Mouse (Mus musculus) megakaryocyte, embryonic 14.5 days (primary cell): Measurements from ENCODE around the gene Tbck. TPM values are rescaled to one million over a fixed set of nuclear protein-coding genes. Genes with fewer than 3 reads are reported as not detected.
A peak's percentile ranks its signal among the peaks of the same experiment; 100 is the strongest.

Experiments used
- H3K27me3 ChIP-seq: replicated peaks from 2 replicates; pipeline ENCODE3; 2012; ENCODE audit warnings: inconsistent platforms
- H3K36me3 ChIP-seq: replicated peaks from 2 replicates; pipeline ENCODE3; 2012; ENCODE audit warnings: low read length, inconsistent platforms, mixed read lengths
- H3K4me1 ChIP-seq: 2 replicates; pipeline ENCODE4 v1.6.1; 2012; ENCODE audit warnings: inconsistent platforms
- H3K4me3 ChIP-seq: replicated peaks from 2 replicates; pipeline ENCODE3; 2012; ENCODE audit warnings: moderate library complexity, mild to moderate bottlenecking, inconsistent platforms
- H3K9me3 ChIP-seq: 2 replicates; pipeline ENCODE4 v1.6.1; 2012; ENCODE audit warnings: inconsistent platforms
- FLI1 ChIP-seq: IDR thresholded peaks from 2 replicates; pipeline ENCODE4 v1.6.1; 2012; ENCODE audit warnings: low read length, inconsistent platforms, mixed read lengths
- GATA1 ChIP-seq: IDR thresholded peaks from 3 replicates; pipeline ENCODE4 v1.6.1; 2012; ENCODE audit warnings: mixed read lengths, low read length, inconsistent platforms, borderline replicate concordance
- polyA plus RNA-seq: library from polyadenylated mRNA; stranded (reverse); fragments of >175 nt; gene quantifications from 2 replicates; pipeline ENCODE4 v1.2.3, GENCODE M21; 2012; ENCODE audit warnings: low replicate concordance; ENCODE audit not compliant: insufficient read depth

Tbck gene
- polyA plus RNA-seq, 1 experiment = 1.2 TPM

DNA sequence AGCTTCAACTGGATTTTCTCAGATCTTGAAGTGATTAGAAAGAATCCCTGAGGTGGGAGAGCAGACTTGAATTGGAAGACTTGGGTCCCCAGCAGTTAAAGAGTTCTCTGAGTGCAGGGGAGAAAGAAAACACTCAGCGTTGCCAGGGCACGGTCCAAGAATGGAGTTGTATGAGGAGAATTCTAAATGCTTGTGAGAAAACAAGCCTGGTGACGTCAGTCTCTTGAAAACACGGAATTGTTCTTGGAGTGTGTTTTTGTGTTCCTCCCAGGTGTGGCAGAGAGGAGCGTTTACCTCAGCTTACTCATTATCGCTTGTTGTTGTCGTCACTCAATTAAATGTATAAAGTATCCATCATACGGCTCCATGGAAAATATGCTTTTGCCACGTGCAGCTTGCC lies 196.9 kb downstream of the Tbck start:
- TF ChIP-seq FLI1 (no peak), GATA1 (no peak)
- H3K4me1 ChIP-seq = peaks cover 4% of the 10 kb centered on the region
- no peaks in the 10 kb centered on the region for H3K36me3 ChIP-seq
- peaks cover 72% of the 10 kb centered on the region for H3K27me3 ChIP-seq
- H3K9me3 ChIP-seq = no peaks in the 10 kb centered on the region
- H3K4me3 ChIP-seq = no peak overlapping the region

DNA sequence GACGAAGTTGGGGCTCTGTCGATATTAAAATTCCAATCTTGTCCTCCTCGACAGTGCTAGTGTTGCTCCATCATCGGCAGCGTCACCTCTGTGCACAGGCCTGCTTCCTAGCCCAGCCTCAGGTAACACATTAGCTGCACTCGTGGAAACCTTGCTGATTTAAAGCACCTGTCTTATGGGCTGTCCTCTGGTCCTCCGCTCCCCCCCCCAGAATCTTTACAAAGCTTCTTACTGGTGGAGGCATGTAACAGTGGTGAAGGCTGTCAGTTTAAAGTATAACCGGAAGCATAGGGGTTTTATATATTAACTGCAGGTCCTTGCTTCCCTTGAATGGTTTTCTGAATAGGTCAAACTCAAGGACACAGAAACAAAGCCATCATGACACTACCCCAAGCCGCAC lies 199.3 kb downstream of the Tbck start:
- H3K9me3 ChIP-seq = no peaks in the 10 kb centered on the region
- no peaks in the 10 kb centered on the region for H3K36me3 ChIP-seq
- H3K4me1 ChIP-seq = peaks cover 24% of the 10 kb centered on the region
- H3K27me3 ChIP-seq = peaks cover 70% of the 10 kb centered on the region
- no peak overlapping the region for H3K4me3 ChIP-seq
- no peak for TF ChIP-seq GATA1

GRCm38 (mm10) chr3:132884459-132884858 lies 200.5 kb downstream of the Tbck start:
- H3K36me3 ChIP-seq = no peaks in the 10 kb centered on the region
- H3K9me3 ChIP-seq = no peaks in the 10 kb centered on the region
- peaks cover 24% of the 10 kb centered on the region for H3K4me1 ChIP-seq
- peaks cover 71% of the 10 kb centered on the region for H3K27me3 ChIP-seq
- no peak overlapping the region for H3K4me3 ChIP-seq
- TF ChIP-seq GATA1 = no peak
- TF ChIP-seq FLI1 = no peak

GRCm38 (mm10) chr3:132886419-132887050 lies 202.6 kb downstream of the Tbck start:
- Histone ChIP-seq H3K36me3 (no peaks in the 10 kb centered on the region), H3K27me3 (peaks cover 68% of the 10 kb centered on the region), H3K4me3 (peak overlapping the region; percentile 80), H3K4me1 (peaks cover 24% of the 10 kb centered on the region), H3K9me3 (no peaks in the 10 kb centered on the region)
- TF ChIP-seq GATA1 (no peak; the same call in 2 of the 3 replicates), FLI1 (no peak)

DNA sequence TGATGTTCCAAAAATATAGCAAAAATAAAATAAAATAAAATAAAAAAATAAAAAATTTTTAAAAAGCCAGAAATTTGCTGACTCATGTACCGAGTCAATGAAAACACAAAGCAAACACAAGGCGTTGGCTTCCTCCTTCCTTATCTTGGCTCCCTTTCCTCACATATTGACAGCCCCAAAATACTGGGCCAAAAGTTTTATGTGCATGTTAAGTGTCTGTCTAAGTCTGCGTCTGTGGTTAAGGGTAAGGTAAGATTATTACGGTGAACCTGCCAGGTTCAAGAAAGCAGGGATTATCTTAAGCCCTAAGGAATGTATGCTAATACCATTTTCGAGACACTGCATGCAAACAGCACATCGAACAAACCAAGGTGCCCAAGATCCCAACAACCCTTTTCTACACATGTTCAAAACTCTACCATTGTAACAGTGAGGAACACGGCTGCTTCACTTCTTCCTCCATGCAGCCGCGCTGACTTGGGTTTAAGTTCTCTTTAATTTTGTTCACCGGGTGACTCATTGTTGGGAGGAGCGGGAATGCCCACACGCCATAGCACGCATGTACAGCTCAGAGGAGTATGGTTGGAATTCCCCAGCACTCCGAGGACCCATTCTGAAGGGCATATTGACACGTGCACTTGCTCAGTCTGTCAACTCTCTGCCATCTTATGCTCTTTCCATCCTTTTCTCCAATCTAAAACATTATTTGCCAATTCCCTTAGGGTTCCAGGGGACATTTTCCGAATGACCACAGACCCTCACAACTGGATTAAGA lies 203.3 kb downstream of the Tbck start:
- Histone ChIP-seq H3K4me3 (peak overlapping the region; percentile 64), H3K36me3 (no peaks in the 10 kb centered on the region), H3K27me3 (peaks cover 66% of the 10 kb centered on the region), H3K4me1 (peaks cover 24% of the 10 kb centered on the region), H3K9me3 (no peaks in the 10 kb centered on the region)
- TF ChIP-seq FLI1 (no peak), GATA1 (no peak)

Other genes with a start within 250 kb of the Tbck start
- not detected in 2 replicates for gene Gimd1, start 54.3 kb upstream of the Tbck start, polyA plus RNA-seq
- 13.0 TPM in 1 of 2 replicates, not detected in the other for gene Aimp1, start 226 bp downstream of the Tbck start, polyA plus RNA-seq